Mouse (Mus musculus) heart, embryonic 15.5 days (tissue): Measurements from ENCODE around the gene Gsta2. TPM values are rescaled to one million over a fixed set of nuclear protein-coding genes. Genes with fewer than 3 reads are reported as not detected.
"Not testable (repeated sequence)": the region's sequence is repeated elsewhere in the genome, so short reads cannot be mapped to it uniquely, and the experiment has no call there.

Source experiments
- ATAC-seq: fragments of 200-750 bp; cut with Nextera tagmentation; replicated peaks from 2 replicates; pipeline ENCODE4 v1.8.0; 2017; ENCODE audit warnings: low read depth, moderate TSS enrichment; ENCODE audit not compliant: insufficient number of reproducible peaks, insufficient read depth, low FRiP score
- H3K27ac ChIP-seq: fragments of 300-500 bp; sonication (generic); 2 replicates; pipeline ENCODE4 v1.5.1; 2015; ENCODE audit warnings: mild to moderate bottlenecking, inconsistent platforms
- H3K27me3 ChIP-seq: fragments of 300-500 bp; sonication (generic); 2 replicates; pipeline ENCODE4 v1.6.1; 2015; ENCODE audit warnings: inconsistent platforms
- H3K36me3 ChIP-seq: fragments of 300-500 bp; sonication (generic); 2 replicates; pipeline ENCODE4 v1.6.1; 2015; ENCODE audit warnings: mild to moderate bottlenecking, inconsistent platforms
- H3K4me1 ChIP-seq: fragments of 300-500 bp; sonication (generic); replicated peaks from 2 replicates; pipeline ENCODE4 v1.6.1; 2015; ENCODE audit warnings: inconsistent platforms
- H3K4me2 ChIP-seq: fragments of 300-500 bp; sonication (generic); 2 replicates; pipeline ENCODE4 v1.6.1; 2015; ENCODE audit warnings: inconsistent platforms, mild to moderate bottlenecking, moderate library complexity
- H3K4me3 ChIP-seq: fragments of 300-500 bp; sonication (generic); 2 replicates; pipeline ENCODE4 v1.5.1; 2015; ENCODE audit warnings: mild to moderate bottlenecking, inconsistent platforms
- H3K9ac ChIP-seq: fragments of 300-500 bp; sonication (generic); 2 replicates; pipeline ENCODE4 v1.6.1; 2015; ENCODE audit warnings: mild to moderate bottlenecking, inconsistent platforms
- H3K9me3 ChIP-seq: fragments of 300-500 bp; sonication (generic); replicated peaks from 2 replicates; pipeline ENCODE4 v1.6.1; 2016; ENCODE audit warnings: inconsistent platforms
- WGBS: fragments of 180-500 bp; shearing (Covaris S2); methylation state at CpG from one replicate; pipeline ENCODE4 v1.1.7; 2015; ENCODE audit warnings: mixed read lengths; 5-methylcytosine and 5-hydroxymethylcytosine counted together
- polyA plus RNA-seq: library from polyadenylated mRNA; unstranded; fragments of >200 nt; fragmentation: Nextera tagmentation; extraction: Ambion mirVana; gene quantifications from 2 replicates; pipeline ENCODE4 v1.2.1, GENCODE M21; 2015

Gene Gsta2
- polyA plus RNA-seq, 1 experiment from 2014 or later, result not detected

DNA sequence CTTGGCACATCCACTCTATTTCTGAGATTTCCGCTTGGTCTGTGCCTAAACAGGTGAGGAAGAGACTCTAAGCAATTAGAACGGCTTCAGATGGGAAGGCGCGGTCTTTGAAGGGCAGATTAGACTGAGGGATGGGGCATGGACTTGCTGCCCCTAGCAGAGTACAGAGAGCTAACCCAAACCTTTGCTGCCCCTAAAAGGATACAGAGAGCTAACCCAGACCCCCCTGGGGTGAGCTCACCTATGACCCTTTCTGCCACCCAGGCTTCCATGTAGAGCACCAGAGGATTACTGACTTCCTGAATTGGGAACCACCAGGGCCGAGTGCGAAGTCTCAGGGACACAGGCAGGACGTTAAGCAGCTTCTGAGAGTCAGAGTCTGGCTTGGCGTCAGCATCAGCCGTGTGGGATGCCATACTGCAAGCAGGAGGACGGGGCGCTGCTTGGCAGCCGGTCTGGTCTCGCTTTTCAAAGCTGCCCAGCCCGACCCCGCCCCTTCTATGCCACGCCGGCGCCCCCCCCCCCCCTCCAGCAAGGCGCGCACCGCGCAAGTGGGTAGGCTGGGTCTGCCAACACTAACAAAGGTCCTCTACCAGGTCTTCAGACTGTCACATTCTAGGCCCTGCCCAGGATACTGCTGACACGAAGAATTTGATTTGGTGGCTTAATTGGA, 22.7 kb upstream of the Gsta2 start, which contains the start of gene Ooep:
TSS of gene Ooep (minus strand) at position 613 of the 673 bp plus-strand sequence.
- ATAC-seq, result peak; percentile 67
- Histone ChIP-seq H3K9me3 (no peaks in the 10 kb centered on the region), H3K9ac (peak within 1 kb of the TSS; percentile 12), H3K27ac (no peak within 1 kb of the TSS), H3K4me3 (peak within 1 kb of the TSS; percentile 42), H3K4me1 (peaks cover 8% of the 10 kb centered on the region), H3K27me3 (peaks cover 12% of the 10 kb centered on the region; the same call in 1 of the 2 replicates), H3K4me2 (peak within 1 kb of the TSS; percentile 67), H3K36me3 (no peaks in the 10 kb centered on the region)
- WGBS, result 5% methylated on average over 23 of the region's 23 CpGs

DNA sequence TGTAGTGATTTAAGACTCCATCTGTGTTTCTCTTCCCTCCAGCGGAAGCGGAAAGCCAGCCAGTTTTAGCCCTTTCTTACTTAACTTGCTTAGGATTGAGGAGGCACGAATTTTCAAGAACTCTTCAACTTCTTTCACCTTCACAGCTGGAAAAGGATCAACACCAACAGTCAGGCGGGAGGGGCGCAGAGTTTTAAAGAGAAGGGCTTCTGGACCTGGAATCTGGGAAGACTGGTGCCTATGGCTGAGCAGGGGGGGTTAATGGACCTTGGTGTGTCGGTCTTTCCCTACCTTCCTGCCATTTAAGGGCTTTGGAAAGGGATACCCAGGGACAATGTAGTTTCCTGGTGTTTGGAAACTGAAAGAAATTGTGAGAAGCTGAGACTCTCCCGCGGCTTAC, 22.0 kb upstream of the Gsta2 start:
- Histone ChIP-seq H3K9me3 (no peaks in the 10 kb centered on the region), H3K4me3 (no peak overlapping the region), H3K36me3 (no peaks in the 10 kb centered on the region), H3K9ac (no peak overlapping the region), H3K27me3 (peaks cover 12% of the 10 kb centered on the region; the same call in 1 of the 2 replicates), H3K4me2 (peak overlapping the region; percentile 67), H3K4me1 (peaks cover 13% of the 10 kb centered on the region), H3K27ac (no peak overlapping the region)
- no peak for ATAC-seq
- 46% methylated on average over 8 of the region's 8 CpGs for WGBS

DNA sequence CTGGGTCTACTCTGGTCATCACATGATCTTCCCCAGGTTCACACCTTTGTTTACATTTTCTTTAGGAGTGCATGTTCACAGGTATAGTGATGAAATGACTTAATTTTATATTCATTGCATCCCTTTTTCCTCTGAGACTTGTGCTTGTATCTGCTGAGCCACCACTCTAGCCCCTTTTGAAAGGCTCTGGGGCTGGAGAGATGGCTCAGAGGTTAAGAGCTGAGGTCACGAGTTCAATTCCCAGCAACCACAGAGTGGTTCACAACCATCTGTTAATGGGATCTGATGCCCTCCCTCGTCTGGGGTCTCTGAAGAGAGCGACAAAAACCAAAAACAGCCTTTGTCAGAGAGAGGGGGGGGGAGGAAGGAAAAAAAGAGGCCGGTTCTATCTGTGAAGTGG, 19.9 kb upstream of the Gsta2 start:
- no peak for ATAC-seq
- WGBS, result 73% methylated on average over 4 of the region's 4 CpGs
- H3K4me3 ChIP-seq, result no peak overlapping the region

DNA sequence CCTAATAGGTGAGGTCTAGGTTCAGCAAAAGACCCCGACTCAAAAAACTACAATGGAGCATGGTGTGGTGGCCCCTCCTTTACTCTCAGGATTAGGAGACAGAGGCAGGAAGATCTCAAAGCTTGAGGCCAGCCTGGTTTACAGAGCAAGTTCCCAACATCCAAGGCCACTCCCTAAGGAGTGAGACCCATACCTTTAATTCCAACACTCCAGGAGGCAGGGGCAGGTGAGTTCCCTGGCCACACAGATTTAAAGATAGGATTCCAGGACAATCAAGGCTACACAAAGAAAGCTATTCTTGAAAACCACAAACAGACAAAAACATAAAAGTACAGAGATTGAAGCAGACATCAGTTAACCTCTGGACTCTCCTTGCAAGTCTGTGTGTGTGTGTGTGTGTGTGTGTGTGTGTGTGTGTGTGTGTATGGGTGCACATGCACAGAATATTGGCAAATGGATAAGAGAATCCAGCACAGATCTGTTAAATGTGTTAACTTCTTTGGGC, 19.3 kb upstream of the Gsta2 start:
- Histone ChIP-seq H3K4me2 (no peak overlapping the region), H3K9me3 (no peaks in the 10 kb centered on the region), H3K4me1 (peaks cover 13% of the 10 kb centered on the region), H3K4me3 (no peak overlapping the region), H3K27ac (no peak overlapping the region), H3K27me3 (peaks cover 12% of the 10 kb centered on the region; the same call in 1 of the 2 replicates), H3K36me3 (no peaks in the 10 kb centered on the region), H3K9ac (no peak overlapping the region)
- ATAC-seq, result no peak
- WGBS, result 71% methylated on average over 1 of the region's 1 CpGs

More for the DNA sequence above, 19.9 kb upstream of the Gsta2 start:
- Histone ChIP-seq H3K4me2 (no peak overlapping the region), H3K27ac (no peak overlapping the region), H3K4me1 (peaks cover 13% of the 10 kb centered on the region), H3K9me3 (no peaks in the 10 kb centered on the region), H3K27me3 (peaks cover 12% of the 10 kb centered on the region; the same call in 1 of the 2 replicates), H3K36me3 (no peaks in the 10 kb centered on the region), H3K9ac (no peak overlapping the region)

DNA sequence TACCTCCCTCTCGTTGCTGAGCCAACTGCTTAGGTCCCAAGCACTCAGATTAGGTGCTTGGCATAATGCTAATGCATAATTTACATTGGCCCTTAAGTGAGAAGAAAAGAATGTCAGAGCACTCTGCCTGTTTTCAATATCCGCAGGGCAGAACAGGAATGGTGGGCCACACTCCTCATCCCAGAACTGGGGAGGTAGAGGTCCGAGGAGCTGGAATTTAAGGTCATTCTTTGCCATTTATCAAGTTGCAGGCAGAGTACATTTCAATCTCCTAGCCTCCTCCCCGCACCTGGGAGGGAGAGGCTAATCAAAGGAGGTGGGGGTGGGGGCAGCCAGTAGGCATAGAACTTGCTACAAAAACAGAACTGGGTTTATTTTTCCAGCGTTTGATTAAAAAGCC, 18.8 kb upstream of the Gsta2 start:
- peaks cover 13% of the 10 kb centered on the region for H3K4me1 ChIP-seq
- no peaks in the 10 kb centered on the region for H3K36me3 ChIP-seq
- ATAC-seq, result no peak
- no peak overlapping the region for H3K9ac ChIP-seq
- no peaks in the 10 kb centered on the region for H3K9me3 ChIP-seq
- H3K4me3 ChIP-seq, result no peak overlapping the region
- H3K4me2 ChIP-seq, result no peak overlapping the region
- no peak overlapping the region for H3K27ac ChIP-seq
- 44% methylated on average over 5 of the region's 5 CpGs for WGBS
- 0 out of 2 replicates have a peak, but pooled peaks cover 8% of the 10 kb centered on the region for H3K27me3 ChIP-seq

DNA sequence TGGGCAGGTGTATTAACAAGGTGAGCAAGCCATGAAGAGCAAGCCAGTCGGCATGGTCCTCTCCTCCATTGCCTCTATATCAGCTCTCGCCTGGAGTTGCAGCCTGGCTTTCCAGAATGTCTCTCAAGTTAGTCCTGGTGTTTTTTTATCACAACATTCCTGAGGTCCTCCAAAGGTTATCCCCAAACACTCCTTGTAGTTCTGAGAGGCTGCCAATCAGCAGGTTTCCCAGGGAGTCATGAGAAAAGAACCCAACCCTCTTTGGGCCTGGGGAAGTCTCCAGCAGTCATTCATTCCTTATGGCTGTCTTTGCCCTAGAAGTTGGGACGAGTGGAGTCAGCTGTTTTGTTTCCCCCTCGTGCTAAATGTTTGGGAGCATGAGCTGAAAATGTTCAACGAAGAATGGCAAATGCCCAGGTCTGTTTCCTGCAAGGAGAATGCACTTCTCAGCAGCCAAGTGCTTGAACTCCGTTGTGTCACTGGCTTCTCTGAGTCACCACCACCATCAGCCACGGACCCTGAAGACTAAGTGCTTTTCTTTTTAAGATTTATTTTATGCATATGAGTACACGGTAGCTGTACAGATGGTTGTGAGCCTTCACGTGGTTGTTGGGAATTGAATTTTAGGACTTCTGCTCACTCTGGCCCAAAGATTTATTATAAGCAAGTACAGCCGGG, 17.4 kb upstream of the Gsta2 start:
- Histone ChIP-seq H3K9me3 (no peaks in the 10 kb centered on the region), H3K27ac (no peak overlapping the region), H3K27me3 (0 out of 2 replicates have a peak, but pooled peaks cover 4% of the 10 kb centered on the region), H3K4me1 (peaks cover 6% of the 10 kb centered on the region), H3K4me2 (no peak overlapping the region), H3K4me3 (no peak overlapping the region), H3K36me3 (no peaks in the 10 kb centered on the region), H3K9ac (no peak overlapping the region)
- ATAC-seq, result no peak
- WGBS, result 51% methylated on average over 10 of the region's 10 CpGs

DNA sequence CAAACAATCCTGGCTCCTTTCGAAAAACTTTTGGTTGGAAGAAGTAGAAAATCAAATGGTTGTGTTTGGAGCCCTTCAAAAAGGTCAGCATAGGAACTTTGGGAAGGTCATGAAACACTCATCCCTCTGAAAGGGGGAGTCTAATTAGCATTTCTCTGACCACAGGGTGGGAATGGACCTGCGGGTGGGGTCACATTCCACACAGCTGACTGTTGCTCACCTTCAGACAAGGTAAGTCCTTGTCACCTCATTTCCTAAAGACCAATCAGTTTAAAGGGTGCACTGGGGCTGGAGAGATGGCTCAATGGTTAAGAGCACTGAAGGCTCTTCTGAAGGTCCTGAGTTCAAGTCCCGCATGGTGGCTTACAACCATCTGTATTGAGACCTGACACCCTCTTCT, 15.9 kb upstream of the Gsta2 start:
- Histone ChIP-seq H3K4me3 (no peak overlapping the region), H3K9me3 (no peaks in the 10 kb centered on the region), H3K4me2 (no peak overlapping the region), H3K9ac (no peak overlapping the region), H3K27me3 (no peaks in the 10 kb centered on the region), H3K27ac (no peak overlapping the region), H3K36me3 (no peaks in the 10 kb centered on the region), H3K4me1 (peaks cover 5% of the 10 kb centered on the region; the same call in 1 of the 2 replicates)
- no peak for ATAC-seq
- WGBS, result 93% methylated on average over 3 of the region's 3 CpGs

DNA sequence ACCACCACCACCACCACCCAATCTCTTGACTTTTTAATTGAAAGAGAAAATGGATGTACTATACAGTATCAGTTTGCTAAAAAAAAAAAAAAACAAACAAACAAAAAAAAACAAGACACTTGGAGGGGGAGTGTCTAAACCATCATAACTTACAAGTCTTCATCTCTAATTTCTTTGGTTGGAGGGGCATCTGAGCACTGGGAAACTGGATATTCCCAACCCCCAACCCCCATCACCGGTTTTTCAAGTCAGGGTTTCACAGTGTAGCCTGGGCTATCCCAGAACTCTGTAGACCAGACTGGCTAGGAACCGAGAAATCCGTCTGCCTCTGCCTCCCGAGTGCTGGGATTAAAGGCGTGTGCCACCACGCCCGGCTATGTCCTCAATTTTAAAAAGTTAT, 14.2 kb upstream of the Gsta2 start:
- Histone ChIP-seq H3K9ac (no peak overlapping the region), H3K4me3 (no peak overlapping the region), H3K27me3 (no peaks in the 10 kb centered on the region), H3K36me3 (no peaks in the 10 kb centered on the region), H3K4me2 (no peak overlapping the region), H3K9me3 (no peaks in the 10 kb centered on the region), H3K27ac (no peak overlapping the region), H3K4me1 (peaks cover 5% of the 10 kb centered on the region; the same call in 1 of the 2 replicates)
- no peak for ATAC-seq
- WGBS, result 80% methylated on average over 7 of the region's 7 CpGs

DNA sequence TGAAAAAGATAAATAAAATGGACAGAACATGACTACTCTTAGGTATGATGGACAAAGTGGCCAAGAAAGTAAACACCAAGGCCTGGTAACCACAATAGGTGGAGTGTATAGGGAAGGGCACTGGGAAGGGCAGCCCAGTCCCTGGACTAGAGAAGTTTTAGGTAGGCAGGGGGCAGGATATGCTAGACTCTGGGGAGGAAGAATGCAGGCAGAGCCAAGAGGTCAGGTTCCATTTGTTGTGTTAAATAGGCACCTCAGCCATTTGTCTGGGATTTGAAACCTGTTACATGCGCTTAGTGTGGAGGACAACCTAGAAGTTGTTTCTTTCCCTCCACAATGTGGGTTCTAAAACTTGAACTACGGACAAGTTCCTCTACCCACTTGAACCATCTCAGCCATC, 13.8 kb upstream of the Gsta2 start:
- Histone ChIP-seq H3K4me2 (no peak overlapping the region), H3K9me3 (no peaks in the 10 kb centered on the region), H3K9ac (no peak overlapping the region), H3K27me3 (no peaks in the 10 kb centered on the region), H3K4me3 (no peak overlapping the region), H3K4me1 (peaks cover 5% of the 10 kb centered on the region; the same call in 1 of the 2 replicates), H3K27ac (no peak overlapping the region), H3K36me3 (no peaks in the 10 kb centered on the region)
- ATAC-seq, result no peak
- 89% methylated on average over 2 of the region's 2 CpGs for WGBS

DNA sequence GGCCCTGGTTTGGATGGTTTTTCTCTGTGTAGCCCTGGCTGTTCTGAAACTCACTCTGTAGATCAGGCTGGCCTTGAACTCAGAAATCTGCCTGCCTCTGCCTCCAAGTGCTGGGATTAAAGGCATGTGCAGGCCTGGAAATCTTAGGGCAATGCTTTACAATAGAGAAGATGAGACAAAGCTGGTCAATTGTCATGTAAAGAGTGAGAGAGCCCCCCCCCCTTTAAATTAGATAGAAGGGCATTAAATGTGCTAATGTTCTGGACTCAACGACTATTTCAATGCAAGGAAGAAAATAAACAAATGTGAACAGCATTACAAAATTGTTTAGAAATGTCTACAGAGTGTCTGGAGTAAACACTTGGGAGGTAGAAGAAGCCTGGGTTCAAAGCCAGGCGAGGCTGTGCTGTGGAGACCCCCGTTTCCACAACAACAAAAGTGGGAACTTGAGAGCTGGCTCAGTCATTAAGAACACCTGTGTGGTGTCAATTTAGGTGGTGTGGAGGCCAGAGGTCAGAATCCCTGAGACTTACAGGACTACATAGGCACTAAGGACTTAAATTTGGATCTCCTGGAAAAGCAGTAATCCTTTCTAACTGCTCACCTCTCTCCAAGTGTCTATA, 13.2 kb upstream of the Gsta2 start:
- 67% methylated on average over 3 of the region's 3 CpGs for WGBS
- H3K27me3 ChIP-seq, result no peaks in the 10 kb centered on the region
- peaks cover 5% of the 10 kb centered on the region; the same call in 1 of the 2 replicates for H3K4me1 ChIP-seq
- no peak overlapping the region for H3K9ac ChIP-seq
- no peaks in the 10 kb centered on the region for H3K36me3 ChIP-seq
- no peak overlapping the region for H3K4me2 ChIP-seq
- no peak for ATAC-seq
- no peak overlapping the region for H3K27ac ChIP-seq
- H3K9me3 ChIP-seq, result no peaks in the 10 kb centered on the region
- H3K4me3 ChIP-seq, result no peak overlapping the region

DNA sequence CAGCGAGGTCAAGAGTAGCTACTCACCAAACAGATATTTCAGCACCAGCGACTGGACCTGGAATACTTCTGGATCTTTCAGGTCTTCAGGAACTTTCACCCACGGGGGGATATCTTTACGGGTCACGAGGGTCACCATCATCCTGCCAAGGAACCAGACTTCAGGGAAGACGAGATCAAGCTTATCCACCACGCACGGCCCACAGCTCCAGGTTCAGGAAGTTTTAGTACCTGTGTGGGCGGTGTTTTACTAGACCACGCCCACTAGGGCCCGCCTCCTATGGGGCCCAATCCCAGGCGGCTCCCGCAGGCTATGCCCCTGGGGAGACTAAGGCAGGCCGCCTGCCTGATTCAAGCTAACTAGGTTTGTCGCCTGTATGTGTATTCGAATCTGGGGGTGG, 12.4 kb upstream of the Gsta2 start, which contains the start of gene Dppa5a:
TSS of gene Dppa5a (minus strand) at position 219 of the 400 bp plus-strand sequence.
- WGBS, result 85% methylated on average over 16 of the region's 16 CpGs
- H3K27ac ChIP-seq, ATAC-seq, H3K27me3 ChIP-seq, H3K9ac ChIP-seq, H3K4me1 ChIP-seq, H3K4me2 ChIP-seq, H3K4me3 ChIP-seq, H3K36me3 ChIP-seq, H3K9me3 ChIP-seq: not testable (repeated sequence)
